Mouse (Mus musculus): ENCODE results near the gene Grk5. TPM values are rescaled to one million over a fixed set of nuclear protein-coding genes. Genes with fewer than 3 reads are reported as not detected.

The Grk5 gene
- polyA plus RNA-seq, 1 experiment, result 1.3 TPM

- H3K27me3 ChIP-seq (ENCODE audit: control insufficient read depth, insufficient read depth, low read length), result no peaks in the 10 kb centered on the region
- 82% methylated on average over 1 of the region's 1 CpGs for WGBS
- H3K4me3 ChIP-seq (ENCODE audit: low read depth, low read length), result no peak overlapping the region
- peaks cover 3% of the 10 kb centered on the region; the same call in 1 of the 2 replicates for H3K4me1 ChIP-seq (ENCODE audit: control insufficient read depth, insufficient read depth, insufficient read length, low read length)
- TF ChIP-seq CTCF (IDR thresholded peaks at IDR 0.05; ENCODE audit: extremely low read depth, insufficient read length, insufficient replicate concordance, low read depth, low read length) (no peak), POLR2A (IDR thresholded peaks at IDR 0.05; ENCODE audit: low read depth, low read length) (no peak)
- H3K36me3 ChIP-seq (ENCODE audit: control insufficient read depth, insufficient read depth, low read length), result no peaks in the 10 kb centered on the region
- no peak overlapping the region for H3K27ac ChIP-seq (ENCODE audit: insufficient read depth, low read depth, low read length)
Measured at GRCm38 (mm10) chr19:60972281-60973015, 82.9 kb downstream of the Grk5 start.

DNA sequence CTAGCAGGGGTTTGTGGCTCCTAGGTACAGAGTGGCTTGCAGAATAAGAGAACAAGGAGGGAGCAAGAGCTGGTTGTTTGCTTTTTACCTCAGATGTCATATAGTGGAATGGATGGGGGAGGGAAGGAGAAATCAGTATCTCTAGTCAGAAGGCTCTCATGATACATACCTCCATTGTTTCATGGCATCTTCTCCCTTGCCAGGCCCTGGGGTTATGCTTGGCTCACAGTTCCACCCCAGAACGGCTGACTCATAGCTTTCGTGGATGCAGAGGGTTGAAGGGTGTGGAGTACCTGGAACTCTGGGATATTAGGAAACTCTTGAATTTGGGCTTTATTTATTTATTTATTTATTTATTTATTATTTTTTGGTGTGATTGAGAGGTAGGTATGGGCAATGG lies 84.0 kb downstream of the Grk5 start:
- no peak overlapping the region for H3K27ac ChIP-seq (ENCODE audit: insufficient read depth, low read depth, low read length)
- TF ChIP-seq POLR2A (IDR thresholded peaks at IDR 0.05; ENCODE audit: low read depth, low read length), result no peak
- TF ChIP-seq CTCF (IDR thresholded peaks at IDR 0.05; ENCODE audit: extremely low read depth, insufficient read length, insufficient replicate concordance, low read depth, low read length), result no peak
- 93% methylated on average over 2 of the region's 2 CpGs for WGBS
- H3K4me3 ChIP-seq (ENCODE audit: low read depth, low read length), result no peak overlapping the region
- H3K27me3 ChIP-seq (ENCODE audit: control insufficient read depth, insufficient read depth, low read length), result no peaks in the 10 kb centered on the region
- H3K4me1 ChIP-seq (ENCODE audit: control insufficient read depth, insufficient read depth, insufficient read length, low read length), result no peaks in the 10 kb centered on the region
- H3K36me3 ChIP-seq (ENCODE audit: control insufficient read depth, insufficient read depth, low read length), result no peaks in the 10 kb centered on the region

GRCm38 (mm10) chr19:60979581-60979980 lies 90.0 kb downstream of the Grk5 start:
- Histone ChIP-seq H3K4me3 (ENCODE audit: low read depth, low read length) (no peak overlapping the region), H3K27me3 (ENCODE audit: control insufficient read depth, insufficient read depth, low read length) (no peaks in the 10 kb centered on the region), H3K27ac (ENCODE audit: insufficient read depth, low read depth, low read length) (no peak overlapping the region), H3K36me3 (ENCODE audit: control insufficient read depth, insufficient read depth, low read length) (no peaks in the 10 kb centered on the region), H3K4me1 (ENCODE audit: control insufficient read depth, insufficient read depth, insufficient read length, low read length) (no peaks in the 10 kb centered on the region)
- TF ChIP-seq CTCF (IDR thresholded peaks at IDR 0.05; ENCODE audit: extremely low read depth, insufficient read length, insufficient replicate concordance, low read depth, low read length), result no peak
- no peak for TF ChIP-seq POLR2A (IDR thresholded peaks at IDR 0.05; ENCODE audit: low read depth, low read length)
- WGBS, result 88% methylated on average over 1 of the region's 1 CpGs

DNA sequence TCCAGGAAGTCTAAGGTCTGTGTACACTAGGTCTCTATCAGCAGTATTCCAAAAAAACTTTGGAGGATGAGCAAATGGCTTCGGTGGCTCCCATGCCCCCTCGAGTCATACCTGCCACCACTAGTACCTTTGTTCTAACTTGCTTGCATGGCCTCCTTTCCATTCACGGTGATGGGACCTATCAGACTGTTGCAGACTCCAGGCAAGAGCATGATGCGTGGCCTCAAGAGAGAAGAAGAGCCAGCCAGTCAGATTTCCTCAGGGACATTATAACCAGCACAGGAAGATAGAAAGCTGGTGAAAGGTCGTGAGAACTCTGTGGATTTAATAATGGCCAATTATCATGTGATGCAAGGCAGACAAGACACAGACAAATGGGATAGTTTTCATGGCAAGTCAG lies 91.8 kb downstream of the Grk5 start:
- H3K36me3 ChIP-seq (ENCODE audit: control insufficient read depth, insufficient read depth, low read length), result no peaks in the 10 kb centered on the region
- H3K4me3 ChIP-seq (ENCODE audit: low read depth, low read length), result no peak overlapping the region
- no peaks in the 10 kb centered on the region for H3K27me3 ChIP-seq (ENCODE audit: control insufficient read depth, insufficient read depth, low read length)
- WGBS, result 81% methylated on average over 5 of the region's 5 CpGs
- no peaks in the 10 kb centered on the region for H3K4me1 ChIP-seq (ENCODE audit: control insufficient read depth, insufficient read depth, insufficient read length, low read length)
- H3K27ac ChIP-seq (ENCODE audit: insufficient read depth, low read depth, low read length), result no peak overlapping the region
- TF ChIP-seq POLR2A (IDR thresholded peaks at IDR 0.05; ENCODE audit: low read depth, low read length) (no peak), CTCF (IDR thresholded peaks at IDR 0.05; ENCODE audit: extremely low read depth, insufficient read length, insufficient replicate concordance, low read depth, low read length) (no peak)

DNA sequence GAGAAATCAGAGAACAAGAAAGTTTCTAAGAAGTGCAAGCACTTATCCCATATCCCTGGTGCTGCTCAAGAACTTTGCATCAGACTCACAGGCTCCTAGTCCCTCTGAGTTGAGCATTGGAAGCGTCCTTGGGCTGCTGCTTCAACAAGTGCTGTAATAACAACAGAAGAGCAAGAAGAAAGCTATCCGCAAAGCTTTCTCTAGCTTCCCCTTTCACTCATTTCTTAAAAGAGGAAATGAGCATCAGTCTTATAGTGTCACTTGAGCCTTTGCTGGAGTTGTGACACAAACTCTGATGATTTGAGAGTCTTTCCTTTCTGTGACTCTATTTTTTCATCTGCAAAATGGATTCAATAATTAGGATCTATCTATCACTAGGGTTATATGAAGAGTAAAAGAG lies 92.3 kb downstream of the Grk5 start:
- no peak for TF ChIP-seq POLR2A (IDR thresholded peaks at IDR 0.05; ENCODE audit: low read depth, low read length)
- no peak for TF ChIP-seq CTCF (IDR thresholded peaks at IDR 0.05; ENCODE audit: extremely low read depth, insufficient read length, insufficient replicate concordance, low read depth, low read length)
- H3K4me1 ChIP-seq (ENCODE audit: control insufficient read depth, insufficient read depth, insufficient read length, low read length), result no peaks in the 10 kb centered on the region
- 79% methylated on average over 2 of the region's 2 CpGs for WGBS

DNA sequence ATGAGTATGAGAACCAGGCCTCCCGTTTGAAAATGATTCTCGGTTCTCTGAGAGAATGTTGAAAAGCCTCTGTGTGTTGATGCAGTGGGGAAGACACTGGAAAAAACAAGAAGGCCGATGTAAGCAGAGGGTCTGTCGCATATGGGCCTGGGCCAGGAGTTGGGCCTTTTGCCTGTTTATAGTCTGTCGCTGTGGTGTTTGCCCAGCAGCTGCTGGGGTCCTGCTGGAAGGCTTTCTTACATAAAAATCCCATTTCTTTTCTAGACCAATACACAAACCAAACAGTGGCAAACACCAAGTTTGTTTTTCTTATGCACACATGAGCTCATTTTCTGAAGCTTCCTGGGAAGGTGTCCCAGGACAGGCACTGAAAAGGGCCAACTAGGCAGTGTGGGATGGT lies 100.2 kb downstream of the Grk5 start:
- Histone ChIP-seq H3K27me3 (ENCODE audit: control insufficient read depth, insufficient read depth, low read length) (no peaks in the 10 kb centered on the region), H3K4me3 (ENCODE audit: low read depth, low read length) (no peak overlapping the region), H3K4me1 (ENCODE audit: control insufficient read depth, insufficient read depth, insufficient read length, low read length) (no peaks in the 10 kb centered on the region), H3K36me3 (ENCODE audit: control insufficient read depth, insufficient read depth, low read length) (no peaks in the 10 kb centered on the region), H3K27ac (ENCODE audit: insufficient read depth, low read depth, low read length) (no peak overlapping the region)
- TF ChIP-seq CTCF (IDR thresholded peaks at IDR 0.05; ENCODE audit: extremely low read depth, insufficient read length, insufficient replicate concordance, low read depth, low read length), result no peak
- 79% methylated on average over 5 of the region's 5 CpGs for WGBS

More for the DNA sequence above, 92.3 kb downstream of the Grk5 start:
- Histone ChIP-seq H3K36me3 (ENCODE audit: control insufficient read depth, insufficient read depth, low read length) (no peaks in the 10 kb centered on the region), H3K27me3 (ENCODE audit: control insufficient read depth, insufficient read depth, low read length) (no peaks in the 10 kb centered on the region), H3K27ac (ENCODE audit: insufficient read depth, low read depth, low read length) (no peak overlapping the region), H3K4me3 (ENCODE audit: low read depth, low read length) (no peak overlapping the region)

DNA sequence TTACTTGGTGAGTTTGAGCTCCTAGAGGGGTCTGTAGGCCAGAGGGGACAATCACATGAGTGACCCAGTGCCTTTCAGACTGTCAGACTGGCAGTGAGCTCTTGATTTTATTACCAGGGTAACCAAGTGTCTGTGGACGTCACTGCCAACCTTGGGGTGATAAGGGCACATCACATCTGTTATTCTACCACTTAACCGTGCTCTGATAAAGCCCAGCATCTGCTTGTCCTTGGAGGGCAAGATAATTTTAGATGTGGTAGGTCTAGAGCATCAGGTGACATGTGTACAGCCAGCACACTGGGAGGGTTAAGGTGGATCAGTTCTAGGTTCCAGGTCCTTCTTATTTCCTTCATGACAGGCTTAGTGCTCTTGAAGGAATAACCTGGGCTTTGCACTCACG lies 104.7 kb downstream of the Grk5 start:
- H3K27me3 ChIP-seq (ENCODE audit: control insufficient read depth, insufficient read depth, low read length), result no peaks in the 10 kb centered on the region
- H3K4me1 ChIP-seq (ENCODE audit: control insufficient read depth, insufficient read depth, insufficient read length, low read length), result no peaks in the 10 kb centered on the region
- no peaks in the 10 kb centered on the region for H3K36me3 ChIP-seq (ENCODE audit: control insufficient read depth, insufficient read depth, low read length)
- TF ChIP-seq CTCF (IDR thresholded peaks at IDR 0.05; ENCODE audit: extremely low read depth, insufficient read length, insufficient replicate concordance, low read depth, low read length) (no peak), POLR2A (IDR thresholded peaks at IDR 0.05; ENCODE audit: low read depth, low read length) (no peak)
- no peak overlapping the region for H3K27ac ChIP-seq (ENCODE audit: insufficient read depth, low read depth, low read length)
- no peak overlapping the region for H3K4me3 ChIP-seq (ENCODE audit: low read depth, low read length)
- 63% methylated on average over 3 of the region's 3 CpGs for WGBS

Data from small intestine, adult 2 months (tissue).